Mouse (Mus musculus) G1E (cell line): ENCODE results near the gene Wnk2.

Experiments used
- CTCF ChIP-seq: IDR thresholded peaks from 2 replicates; pipeline ENCODE4 v1.5.1; 2012; ENCODE audit warnings: low read depth, low read length, inconsistent platforms, mixed read lengths
- GATA1 ChIP-seq: IDR thresholded peaks from 2 replicates; pipeline ENCODE4 v1.6.1; 2012; ENCODE audit warnings: borderline replicate concordance, low read length, inconsistent platforms, mixed read lengths
- GATA2 ChIP-seq: IDR thresholded peaks from 2 replicates; pipeline ENCODE4 v1.6.1; 2012; ENCODE audit warnings: low read depth, low read length, inconsistent platforms, borderline replicate concordance
- POLR2AphosphoS5 ChIP-seq: IDR thresholded peaks from 2 replicates; pipeline ENCODE4 v1.6.1; 2012; ENCODE audit warnings: low read depth, low read length, inconsistent platforms; ENCODE audit not compliant: insufficient replicate concordance

DNA sequence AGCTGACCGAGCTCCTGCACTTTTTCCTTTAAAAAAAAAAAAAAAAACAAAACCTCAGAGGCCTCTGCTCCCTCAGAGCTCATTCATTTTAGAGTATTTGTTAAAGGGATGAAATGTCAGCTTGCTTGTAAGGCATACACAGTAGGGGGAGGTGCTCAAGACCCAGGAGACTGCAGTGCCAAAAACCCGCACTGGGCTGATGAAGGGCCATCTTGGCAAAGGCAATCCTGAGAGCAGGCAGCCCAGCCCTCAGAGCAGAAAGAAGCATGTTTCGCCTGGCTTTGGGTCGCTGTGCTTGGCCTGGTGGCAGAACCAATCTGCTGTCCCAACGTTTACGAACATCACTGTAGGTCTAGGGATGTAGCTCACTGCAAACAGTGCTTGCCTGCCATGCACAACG is 44.6 kb downstream of the Wnk2 start:
- no peak for TF ChIP-seq CTCF
- no peak for TF ChIP-seq GATA2
- no peak for TF ChIP-seq POLR2AphosphoS5
- no peak for TF ChIP-seq GATA1
